Mouse (Mus musculus): ENCODE measurements around the gene Larp4b. TPM values are rescaled to one million over a fixed set of nuclear protein-coding genes. Genes with fewer than 3 reads are reported as not detected.

Gene Larp4b
- polyA plus RNA-seq, 1 experiment from 2014 or later: 45.2 TPM

- WGBS: 79% methylated on average over 4 of the region's 4 CpGs
- H3K27me3 ChIP-seq (ENCODE audit: control insufficient read depth, insufficient read depth, low read length): no peaks in the 10 kb centered on the region
- ATAC-seq (ENCODE audit: low read depth): no peak
Measured at GRCm38 (mm10) chr13:9073818-9074217, 19.9 kb upstream of the Larp4b start.

GRCm38 (mm10) chr13:9075825-9076592 is 17.7 kb upstream of the Larp4b start:
- no peaks in the 10 kb centered on the region for H3K9me3 ChIP-seq (ENCODE audit: control insufficient read depth, low read length)
- no peak overlapping the region for H3K9ac ChIP-seq (replicated peaks; ENCODE audit: low read depth, low read length)
- no peak for ATAC-seq (ENCODE audit: low read depth)
- no peak overlapping the region for H3K4me3 ChIP-seq (ENCODE audit: low read depth, low read length)
- H3K4me2 ChIP-seq (ENCODE audit: low read depth, low read length): no peak overlapping the region
- WGBS: 88% methylated on average over 7 of the region's 7 CpGs
- no peaks in the 10 kb centered on the region for H3K36me3 ChIP-seq (ENCODE audit: control insufficient read depth, insufficient read depth, low read length)
- no peaks in the 10 kb centered on the region for H3K27me3 ChIP-seq (ENCODE audit: control insufficient read depth, insufficient read depth, low read length)
- H3K27ac ChIP-seq (ENCODE audit: low read depth, low read length): no peak overlapping the region
- H3K4me1 ChIP-seq (ENCODE audit: control insufficient read depth, insufficient read depth, low read length): no peaks in the 10 kb centered on the region

More at GRCm38 (mm10) chr13:9073818-9074217, 19.9 kb upstream of the Larp4b start:
- Histone ChIP-seq H3K4me2 (ENCODE audit: low read depth, low read length) (no peak overlapping the region), H3K36me3 (ENCODE audit: control insufficient read depth, insufficient read depth, low read length) (no peaks in the 10 kb centered on the region), H3K9me3 (ENCODE audit: control insufficient read depth, low read length) (no peaks in the 10 kb centered on the region), H3K4me1 (ENCODE audit: control insufficient read depth, insufficient read depth, low read length) (no peaks in the 10 kb centered on the region), H3K4me3 (ENCODE audit: low read depth, low read length) (no peak overlapping the region), H3K9ac (replicated peaks; ENCODE audit: low read depth, low read length) (no peak overlapping the region), H3K27ac (ENCODE audit: low read depth, low read length) (no peak overlapping the region)

GRCm38 (mm10) chr13:9082128-9082883 is 11.4 kb upstream of the Larp4b start:
- H3K27me3 ChIP-seq (ENCODE audit: control insufficient read depth, insufficient read depth, low read length): no peaks in the 10 kb centered on the region
- ATAC-seq (ENCODE audit: low read depth): no peak
- WGBS: 70% methylated on average over 14 of the region's 14 CpGs
- H3K4me3 ChIP-seq (ENCODE audit: low read depth, low read length): no peak overlapping the region
- H3K9me3 ChIP-seq (ENCODE audit: control insufficient read depth, low read length): no peaks in the 10 kb centered on the region
- no peaks in the 10 kb centered on the region for H3K4me1 ChIP-seq (ENCODE audit: control insufficient read depth, insufficient read depth, low read length)
- H3K9ac ChIP-seq (replicated peaks; ENCODE audit: low read depth, low read length): no peak overlapping the region
- H3K27ac ChIP-seq (ENCODE audit: low read depth, low read length): no peak overlapping the region
- H3K36me3 ChIP-seq (ENCODE audit: control insufficient read depth, insufficient read depth, low read length): no peaks in the 10 kb centered on the region
- no peak overlapping the region for H3K4me2 ChIP-seq (ENCODE audit: low read depth, low read length)

DNA sequence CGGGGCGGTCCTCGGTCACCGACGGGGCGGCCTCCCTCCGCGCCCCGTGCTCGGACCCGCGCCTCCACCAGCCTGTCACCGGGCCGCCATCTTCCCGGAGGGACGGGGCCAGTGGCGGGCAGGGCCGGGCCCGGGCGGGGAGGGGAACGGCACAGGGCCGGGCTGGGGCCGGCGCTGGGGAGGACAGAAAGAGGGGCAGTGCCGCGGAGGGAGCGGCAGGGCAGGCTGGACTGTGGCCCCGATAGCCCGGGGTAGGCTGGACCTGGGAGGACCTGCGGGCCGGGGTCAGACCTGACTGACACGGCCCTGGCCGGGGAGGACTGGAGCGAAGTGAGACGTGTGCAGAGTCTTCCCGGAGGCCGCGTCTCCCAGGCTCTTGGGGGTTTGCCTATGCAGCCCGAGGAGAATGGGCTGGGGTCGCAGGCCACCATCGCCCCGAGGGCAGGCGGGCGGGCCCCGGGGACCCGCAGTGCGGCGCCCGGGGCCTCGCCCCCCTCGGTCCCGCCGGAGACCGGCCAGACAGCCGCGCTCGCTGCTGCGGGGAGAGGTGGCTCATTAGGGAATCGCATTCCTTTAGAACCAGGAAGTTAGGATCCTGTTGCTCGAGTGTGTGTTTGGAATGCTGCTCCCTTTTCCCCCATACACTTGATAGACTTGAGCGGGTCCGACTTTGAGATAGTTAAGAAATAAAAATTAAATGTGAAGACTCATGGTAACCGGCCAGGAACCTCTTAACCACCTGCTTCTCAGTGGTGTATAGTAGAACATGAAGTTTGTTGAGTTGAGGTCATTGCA is 702 bp downstream of the Larp4b start:
- Histone ChIP-seq H3K9ac (replicated peaks; ENCODE audit: low read depth, low read length) (peak overlapping the region; percentile 82), H3K4me2 (ENCODE audit: low read depth, low read length) (peak overlapping the region; percentile 97), H3K9me3 (ENCODE audit: control insufficient read depth, low read length) (no peaks in the 10 kb centered on the region), H3K27me3 (ENCODE audit: control insufficient read depth, insufficient read depth, low read length) (no peaks in the 10 kb centered on the region), H3K36me3 (ENCODE audit: control insufficient read depth, insufficient read depth, low read length) (no peaks in the 10 kb centered on the region), H3K27ac (ENCODE audit: low read depth, low read length) (peak overlapping the region; percentile 88), H3K4me1 (ENCODE audit: control insufficient read depth, insufficient read depth, low read length) (peaks cover 8% of the 10 kb centered on the region), H3K4me3 (ENCODE audit: low read depth, low read length) (peak overlapping the region; percentile 91)
- under 1% methylated on average over 62 of the region's 63 CpGs for WGBS
- peak; percentile 62 for ATAC-seq (ENCODE audit: low read depth)

GRCm38 (mm10) chr13:9099289-9099688 is 5.6 kb downstream of the Larp4b start:
- no peak for ATAC-seq (ENCODE audit: low read depth)
- H3K4me1 ChIP-seq (ENCODE audit: control insufficient read depth, insufficient read depth, low read length): peaks cover 8% of the 10 kb centered on the region
- no peaks in the 10 kb centered on the region for H3K9me3 ChIP-seq (ENCODE audit: control insufficient read depth, low read length)
- H3K4me3 ChIP-seq (ENCODE audit: low read depth, low read length): no peak overlapping the region
- no peaks in the 10 kb centered on the region for H3K27me3 ChIP-seq (ENCODE audit: control insufficient read depth, insufficient read depth, low read length)
- 80% methylated on average over 5 of the region's 5 CpGs for WGBS
- H3K27ac ChIP-seq (ENCODE audit: low read depth, low read length): no peak overlapping the region
- no peak overlapping the region for H3K9ac ChIP-seq (replicated peaks; ENCODE audit: low read depth, low read length)
- no peaks in the 10 kb centered on the region for H3K36me3 ChIP-seq (ENCODE audit: control insufficient read depth, insufficient read depth, low read length)
- no peak overlapping the region for H3K4me2 ChIP-seq (ENCODE audit: low read depth, low read length)

GRCm38 (mm10) chr13:9100517-9100916 is 6.8 kb downstream of the Larp4b start:
- Histone ChIP-seq H3K9me3 (ENCODE audit: control insufficient read depth, low read length) (no peaks in the 10 kb centered on the region), H3K27ac (ENCODE audit: low read depth, low read length) (no peak overlapping the region), H3K4me1 (ENCODE audit: control insufficient read depth, insufficient read depth, low read length) (no peaks in the 10 kb centered on the region), H3K4me2 (ENCODE audit: low read depth, low read length) (no peak overlapping the region), H3K9ac (replicated peaks; ENCODE audit: low read depth, low read length) (no peak overlapping the region), H3K36me3 (ENCODE audit: control insufficient read depth, insufficient read depth, low read length) (no peaks in the 10 kb centered on the region), H3K4me3 (ENCODE audit: low read depth, low read length) (no peak overlapping the region), H3K27me3 (ENCODE audit: control insufficient read depth, insufficient read depth, low read length) (no peaks in the 10 kb centered on the region)
- WGBS: 98% methylated on average over 2 of the region's 2 CpGs
- ATAC-seq (ENCODE audit: low read depth): no peak

GRCm38 (mm10) chr13:9106246-9106645 is 12.6 kb downstream of the Larp4b start:
- Histone ChIP-seq H3K27me3 (ENCODE audit: control insufficient read depth, insufficient read depth, low read length) (no peaks in the 10 kb centered on the region), H3K36me3 (ENCODE audit: control insufficient read depth, insufficient read depth, low read length) (no peaks in the 10 kb centered on the region), H3K4me3 (ENCODE audit: low read depth, low read length) (no peak overlapping the region), H3K4me2 (ENCODE audit: low read depth, low read length) (no peak overlapping the region), H3K4me1 (ENCODE audit: control insufficient read depth, insufficient read depth, low read length) (no peaks in the 10 kb centered on the region), H3K9ac (replicated peaks; ENCODE audit: low read depth, low read length) (no peak overlapping the region), H3K27ac (ENCODE audit: low read depth, low read length) (no peak overlapping the region), H3K9me3 (ENCODE audit: control insufficient read depth, low read length) (no peaks in the 10 kb centered on the region)
- ATAC-seq (ENCODE audit: low read depth): no peak
- WGBS: 81% methylated on average over 5 of the region's 5 CpGs

- H3K27ac ChIP-seq (ENCODE audit: low read depth, low read length): no peak overlapping the region
- H3K4me2 ChIP-seq (ENCODE audit: low read depth, low read length): no peak overlapping the region
- H3K4me1 ChIP-seq (ENCODE audit: control insufficient read depth, insufficient read depth, low read length): no peaks in the 10 kb centered on the region
- ATAC-seq (ENCODE audit: low read depth): no peak
- no peaks in the 10 kb centered on the region for H3K9me3 ChIP-seq (ENCODE audit: control insufficient read depth, low read length)
- no peaks in the 10 kb centered on the region for H3K27me3 ChIP-seq (ENCODE audit: control insufficient read depth, insufficient read depth, low read length)
- H3K4me3 ChIP-seq (ENCODE audit: low read depth, low read length): no peak overlapping the region
- no peaks in the 10 kb centered on the region for H3K36me3 ChIP-seq (ENCODE audit: control insufficient read depth, insufficient read depth, low read length)
- H3K9ac ChIP-seq (replicated peaks; ENCODE audit: low read depth, low read length): no peak overlapping the region
- 82% methylated on average over 2 of the region's 2 CpGs for WGBS
Measured at GRCm38 (mm10) chr13:9106992-9107858, 13.5 kb downstream of the Larp4b start.
